23 mouse cellular contexts compared by ENCODE assay signal in genomic region chr14:54709054-54709453, GRCm38 (mm10). TPM values are rescaled to one million over a fixed set of nuclear protein-coding genes. Genes with fewer than 3 reads are reported as not detected.
A peak's percentile ranks its signal among the peaks of the same experiment; 100 is the strongest.
DNase-seq lines count a peak whose midpoint lies in the region; ATAC-seq and TF ChIP-seq lines count a peak whose summit lies in the region.
"Had no signal": no experiment of that assay in that cellular context is flagged by ENCODE, and none has a peak within 500 bp of the region (broad histone marks: within the 10 kb centered on the region; RNA-seq: fewer than 3 reads in every experiment).

No protein-coding gene starts in this region.

- no peak overlapping the region; the same call in 1 of the 2 replicates for H3K4me3 ChIP-seq in liver, embryonic 15.5 days (replicated peaks)
- H3K4me3 ChIP-seq in liver, postnatal 0 days (ENCODE audit: low read depth, low read length) = no peak overlapping the region
- no peak overlapping the region for H3K4me3 ChIP-seq in liver, embryonic 11.5 days (ENCODE audit: low read depth, low read length)
- no peak overlapping the region for H3K4me3 ChIP-seq in forebrain, embryonic 11.5 days (ENCODE audit: low read depth, low read length)
- H3K4me3 ChIP-seq: embryonic facial prominence, embryonic 10.5 days; embryonic facial prominence, embryonic 12.5 days; forebrain, embryonic 12.5 days had no signal

- no peak overlapping the region for H3K27ac ChIP-seq in liver, embryonic 15.5 days (replicated peaks)
- H3K27ac ChIP-seq in liver, postnatal 0 days (ENCODE audit: low read depth) = no peak overlapping the region
- no peak overlapping the region for H3K27ac ChIP-seq in liver, embryonic 11.5 days (ENCODE audit: low read depth, low read length)
- no peak overlapping the region for H3K27ac ChIP-seq in forebrain, embryonic 11.5 days (ENCODE audit: low read depth, low read length)
- H3K27ac ChIP-seq: embryonic facial prominence, embryonic 10.5 days; embryonic facial prominence, embryonic 12.5 days; forebrain, embryonic 12.5 days had no signal

- WGBS in liver, embryonic 15.5 days (ENCODE audit: insufficient replicate concordance) = 28% methylated on average over 9 of the region's 9 CpGs
- 57% methylated on average over 9 of the region's 9 CpGs for WGBS in liver, postnatal 0 days (ENCODE audit: insufficient replicate concordance)
- WGBS in liver, embryonic 11.5 days = 57% methylated on average over 9 of the region's 9 CpGs
- WGBS in forebrain, embryonic 11.5 days = 84% methylated on average over 9 of the region's 9 CpGs

- peaks cover 72% of the 10 kb centered on the region for H3K27me3 ChIP-seq in liver, embryonic 15.5 days
- H3K27me3 ChIP-seq in liver, postnatal 0 days (ENCODE audit: insufficient read depth, low read length) = no peaks in the 10 kb centered on the region; the same call in 1 of the 2 replicates
- peaks cover 45% of the 10 kb centered on the region for H3K27me3 ChIP-seq in liver, embryonic 11.5 days (replicated peaks; ENCODE audit: control insufficient read depth, insufficient read depth, low read length)
- H3K27me3 ChIP-seq in forebrain, embryonic 11.5 days (ENCODE audit: control insufficient read depth, insufficient read depth, low read length) = no peaks in the 10 kb centered on the region
- H3K27me3 ChIP-seq: CH12.LX; embryonic facial prominence, embryonic 12.5 days had no signal

- no peaks in the 10 kb centered on the region for H3K9me3 ChIP-seq in liver, embryonic 15.5 days (replicated peaks)
- no peaks in the 10 kb centered on the region for H3K9me3 ChIP-seq in liver, postnatal 0 days (ENCODE audit: low read length)
- no peaks in the 10 kb centered on the region for H3K9me3 ChIP-seq in liver, embryonic 11.5 days (ENCODE audit: control insufficient read depth, low read length)
- H3K9me3 ChIP-seq in forebrain, embryonic 11.5 days (ENCODE audit: control insufficient read depth, low read length) = no peaks in the 10 kb centered on the region
- H3K9me3 ChIP-seq: embryonic facial prominence, embryonic 10.5 days; embryonic facial prominence, embryonic 12.5 days; forebrain, embryonic 12.5 days; G1E had no signal

- no peak for ATAC-seq in liver, embryonic 15.5 days (ENCODE audit: insufficient read depth)
- ATAC-seq in liver, postnatal 0 days = no peak
- ATAC-seq in liver, embryonic 11.5 days (replicated peaks; ENCODE audit: low FRiP score) = no peak
- no peak for ATAC-seq in forebrain, embryonic 11.5 days (replicated peaks; ENCODE audit: low FRiP score)
- ATAC-seq: CD4-positive, CD25-positive, alpha-beta regulatory T cell, adult 4 months; forebrain, embryonic 14.5 days; forebrain, embryonic 16.5 days had no signal

- peaks cover 35% of the 10 kb centered on the region for H3K4me1 ChIP-seq in liver, embryonic 15.5 days (replicated peaks)
- H3K4me1 ChIP-seq in liver, postnatal 0 days (ENCODE audit: insufficient read depth) = peaks cover 23% of the 10 kb centered on the region
- peaks cover 22% of the 10 kb centered on the region for H3K4me1 ChIP-seq in liver, embryonic 11.5 days (replicated peaks; ENCODE audit: control insufficient read depth, insufficient read depth, low read length)
- H3K4me1 ChIP-seq in forebrain, embryonic 11.5 days (replicated peaks; ENCODE audit: control insufficient read depth, insufficient read depth, low read length) = no peaks in the 10 kb centered on the region
- H3K4me1 ChIP-seq: embryonic facial prominence, embryonic 12.5 days; forebrain, embryonic 12.5 days had no signal

- H3K4me2 ChIP-seq in liver, embryonic 15.5 days = peak overlapping the region; percentile 18; the same call in 1 of the 2 replicates
- peak overlapping the region; percentile 47 for H3K4me2 ChIP-seq in liver, postnatal 0 days (ENCODE audit: low read depth, low read length)
- H3K4me2 ChIP-seq in liver, embryonic 11.5 days = no peak overlapping the region
- H3K4me2 ChIP-seq in forebrain, embryonic 11.5 days (ENCODE audit: low read depth, low read length, severe bottlenecking) = no peak overlapping the region
- H3K4me2 ChIP-seq: embryonic facial prominence, embryonic 12.5 days; forebrain, embryonic 12.5 days had no signal

- H3K9ac ChIP-seq in liver, embryonic 15.5 days = no peak overlapping the region
- H3K9ac ChIP-seq in liver, postnatal 0 days (replicated peaks) = no peak overlapping the region
- no peak overlapping the region for H3K9ac ChIP-seq in liver, embryonic 11.5 days (ENCODE audit: low read depth, low read length)
- no peak overlapping the region for H3K9ac ChIP-seq in forebrain, embryonic 11.5 days (ENCODE audit: low read length)
- H3K9ac ChIP-seq: embryonic facial prominence, embryonic 12.5 days; forebrain, embryonic 12.5 days had no signal

- H3K36me3 ChIP-seq in liver, embryonic 15.5 days (replicated peaks) = no peaks in the 10 kb centered on the region
- no peaks in the 10 kb centered on the region for H3K36me3 ChIP-seq in liver, postnatal 0 days (replicated peaks; ENCODE audit: insufficient read depth, low read length)
- H3K36me3 ChIP-seq in liver, embryonic 11.5 days (ENCODE audit: control insufficient read depth, insufficient read depth, low read length) = no peaks in the 10 kb centered on the region
- H3K36me3 ChIP-seq in forebrain, embryonic 11.5 days (ENCODE audit: control insufficient read depth, insufficient read depth, low read length) = no peaks in the 10 kb centered on the region
- H3K36me3 ChIP-seq: embryonic facial prominence, embryonic 10.5 days; embryonic facial prominence, embryonic 12.5 days; forebrain, embryonic 12.5 days; G1E had no signal

- no peak for TF ChIP-seq EP300 in liver, postnatal 0 days (IDR thresholded peaks at IDR 0.05; ENCODE audit: low read depth)

- TF ChIP-seq CTCF in liver, postnatal 0 days (IDR thresholded peaks at IDR 0.05; ENCODE audit: low read depth) = no peak

- no peak for DNase-seq in liver
- no peak for DNase-seq in liver, postnatal 0 days
- no peak for DNase-seq in liver, embryonic 11.5 days (ENCODE audit: low spot score)
- DNase-seq in forebrain, embryonic 11.5 days (ENCODE audit: low spot score) = no peak
- DNase-seq: adrenal gland, adult 2 months; adrenal gland, postnatal 10 days; adrenal gland, postnatal 25 days; B cell, adult 2 months; cerebellum, adult 11-12 months; cerebellum, adult 2 months; cerebellum, adult 9-10 months; cerebellum, postnatal 10 days; cerebellum, postnatal 25 days had no signal

RNA-seq across cellular contexts. Expression of gene Cebpe, which starts 2.9 kb away (rescaled TPM):
- 10.6 and 12.6 TPM in 2 replicates for polyA plus RNA-seq in liver, embryonic 15.5 days (2015; fragmentation: Nextera tagmentation; extraction: Ambion mirVana)
- polyA plus RNA-seq in liver, postnatal 0 days (2015; fragmentation: Nextera tagmentation; extraction: Ambion mirVana) = 13.7 and 15.0 TPM in 2 replicates
- polyA plus RNA-seq in liver, embryonic 11.5 days (2014; fragmentation: Nextera tagmentation; extraction: Ambion mirVana) = 2.0 and 3.1 TPM in 2 replicates
- polyA plus RNA-seq in forebrain, embryonic 11.5 days (2014; fragmentation: Nextera tagmentation; extraction: Ambion mirVana) = not detected in 2 replicates
- polyA plus RNA-seq: CD4-positive, CD25-positive, alpha-beta regulatory T cell, adult 4 months; cortical plate, adult 2 months; embryonic facial prominence, embryonic 10.5 days; forebrain, embryonic 12.5 days; forebrain, embryonic 14.5 days; forebrain, embryonic 16.5 days had no signal

RNA-seq across cellular contexts. Expression of gene Gm29776, which starts 10.4 kb away (rescaled TPM):
- 0.05 TPM in 1 of 2 replicates, not detected in the other for polyA plus RNA-seq in liver, embryonic 15.5 days (2015; fragmentation: Nextera tagmentation; extraction: Ambion mirVana)
- polyA plus RNA-seq in liver, postnatal 0 days (2015; fragmentation: Nextera tagmentation; extraction: Ambion mirVana) = not detected in 2 replicates
- 0.07 TPM in 1 of 2 replicates, not detected in the other for polyA plus RNA-seq in liver, embryonic 11.5 days (2014; fragmentation: Nextera tagmentation; extraction: Ambion mirVana)
- 0.17 and 0.23 TPM in 2 replicates for polyA plus RNA-seq in forebrain, embryonic 11.5 days (2014; fragmentation: Nextera tagmentation; extraction: Ambion mirVana)
- polyA plus RNA-seq: CD4-positive, CD25-positive, alpha-beta regulatory T cell, adult 4 months; forebrain, embryonic 12.5 days; G1E had no signal

RNA-seq across cellular contexts. Expression of gene Acin1, which starts 22.3 kb away (rescaled TPM):
- polyA plus RNA-seq in liver, embryonic 15.5 days (2015; fragmentation: Nextera tagmentation; extraction: Ambion mirVana) = 47.3 and 48.7 TPM in 2 replicates
- 28.4 and 38.0 TPM in 2 replicates for polyA plus RNA-seq in liver, postnatal 0 days (2015; fragmentation: Nextera tagmentation; extraction: Ambion mirVana)
- 98.8 and 109 TPM in 2 replicates for polyA plus RNA-seq in liver, embryonic 11.5 days (2014; fragmentation: Nextera tagmentation; extraction: Ambion mirVana)
- polyA plus RNA-seq in forebrain, embryonic 11.5 days (2014; fragmentation: Nextera tagmentation; extraction: Ambion mirVana) = 150 and 160 TPM in 2 replicates

RNA-seq across cellular contexts. Expression of gene 1700123O20Rik, which starts 23.0 kb away (rescaled TPM):
- polyA plus RNA-seq in liver, embryonic 15.5 days (2015; fragmentation: Nextera tagmentation; extraction: Ambion mirVana) = 39.3 and 39.5 TPM in 2 replicates
- polyA plus RNA-seq in liver, postnatal 0 days (2015; fragmentation: Nextera tagmentation; extraction: Ambion mirVana) = 50.9 and 53.3 TPM in 2 replicates
- 76.1 and 81.1 TPM in 2 replicates for polyA plus RNA-seq in liver, embryonic 11.5 days (2014; fragmentation: Nextera tagmentation; extraction: Ambion mirVana)
- 89.9 and 94.4 TPM in 2 replicates for polyA plus RNA-seq in forebrain, embryonic 11.5 days (2014; fragmentation: Nextera tagmentation; extraction: Ambion mirVana)

Comparison
In these comparisons a context has a peak if more than half of its experiments do, and no peak if none do; other contexts are left out.
1. H3K4me2 ChIP-seq: peak in liver, embryonic 15.5 days (single experiment) and liver, postnatal 0 days (single experiment); none in liver, embryonic 11.5 days (single experiment) and forebrain, embryonic 11.5 days (single experiment).